Mouse (Mus musculus) cortical plate, adult 2 months (tissue): Measurements from ENCODE around the gene Bud31. TPM values are rescaled to one million over a fixed set of nuclear protein-coding genes. Genes with fewer than 3 reads are reported as not detected.

Experiments
- H3K27ac ChIP-seq: fragments of 200-500 bp; 2 replicates; pipeline ENCODE4 v1.5.1; 2012; ENCODE audit warnings: low read length, control low read depth, inconsistent platforms; ENCODE audit not compliant: insufficient read depth
- H3K4me1 ChIP-seq: fragments of 200-500 bp; 2 replicates; pipeline ENCODE4 v1.6.1; 2011; ENCODE audit warnings: low read length; ENCODE audit not compliant: control insufficient read depth, insufficient read depth
- H3K4me3 ChIP-seq: fragments of 200-500 bp; 2 replicates; pipeline ENCODE4 v1.5.1; 2011; ENCODE audit warnings: mild to moderate bottlenecking, low read length, control low read depth; ENCODE audit not compliant: insufficient read depth
- CTCF ChIP-seq: fragments of 200-500 bp; IDR thresholded peaks from 2 replicates; pipeline ENCODE4 v1.5.1; 2011; ENCODE audit warnings: mild to moderate bottlenecking, control low read depth, low read length; ENCODE audit not compliant: insufficient read depth; ENCODE audit errors: extremely low read depth
- POLR2A ChIP-seq: fragments of 200-500 bp; IDR thresholded peaks from 2 replicates; pipeline ENCODE4 v1.6.1; 2011; ENCODE audit warnings: mild to moderate bottlenecking, low read length, control low read depth; ENCODE audit not compliant: insufficient read depth; ENCODE audit errors: extremely low read depth
- polyA plus RNA-seq: library from polyadenylated mRNA; depleted of rRNA; stranded (reverse); fragments of >200 nt; gene quantifications from 2 replicates; pipeline ENCODE4 v1.2.3, GENCODE M21; 2012

Bud31 gene
- polyA plus RNA-seq, 1 experiment, result 105 TPM

- TF ChIP-seq CTCF, result no peak
- TF ChIP-seq POLR2A, result no peak
- Histone ChIP-seq H3K4me1 (no peaks in the 10 kb centered on the region), H3K4me3 (no peak overlapping the region), H3K27ac (no peak overlapping the region)
Measured at GRCm38 (mm10) chr5:145113416-145113815, 26.7 kb upstream of the Bud31 start.

GRCm38 (mm10) chr5:145114071-145114605, 26.0 kb upstream of the Bud31 start, which contains the start of gene Arpc1b:
Arpc1b (plus strand) TSS chr5:145114215.
- Histone ChIP-seq H3K4me1 (no peaks in the 10 kb centered on the region), H3K4me3 (peak within 1 kb of the TSS; percentile 61), H3K27ac (peak within 1 kb of the TSS; percentile 67)
- TF ChIP-seq CTCF (no peak), POLR2A (no peak)

GRCm38 (mm10) chr5:145114606-145115473, 25.3 kb upstream of the Bud31 start:
- Histone ChIP-seq H3K27ac (peak overlapping the region; percentile 67), H3K4me1 (no peaks in the 10 kb centered on the region), H3K4me3 (peak overlapping the region; percentile 61)
- TF ChIP-seq POLR2A (no peak), CTCF (no peak)

GRCm38 (mm10) chr5:145115736-145116135, 24.4 kb upstream of the Bud31 start:
- Histone ChIP-seq H3K27ac (0 out of 2 replicates have a peak overlapping the region, but pooled peaks have one; percentile 5), H3K4me3 (no peak overlapping the region), H3K4me1 (no peaks in the 10 kb centered on the region)
- TF ChIP-seq CTCF, result no peak
- TF ChIP-seq POLR2A, result no peak

- Histone ChIP-seq H3K27ac (0 out of 2 replicates have a peak overlapping the region, but pooled peaks have one; percentile 5), H3K4me1 (no peaks in the 10 kb centered on the region), H3K4me3 (no peak overlapping the region)
- TF ChIP-seq CTCF (no peak), POLR2A (no peak)
Measured at GRCm38 (mm10) chr5:145116316-145116715, 23.8 kb upstream of the Bud31 start.

- no peak for TF ChIP-seq POLR2A
- peak; percentile 45 for TF ChIP-seq CTCF
- Histone ChIP-seq H3K4me1 (no peaks in the 10 kb centered on the region), H3K4me3 (no peak overlapping the region), H3K27ac (peak overlapping the region; percentile 24; the same call in 1 of the 2 replicates)
Measured at GRCm38 (mm10) chr5:145116916-145117315, 23.2 kb upstream of the Bud31 start.

GRCm38 (mm10) chr5:145118005-145118404, 22.2 kb upstream of the Bud31 start:
- TF ChIP-seq POLR2A (no peak), CTCF (no peak)
- H3K4me1 ChIP-seq, result no peaks in the 10 kb centered on the region
- H3K4me3 ChIP-seq, result no peak overlapping the region
- H3K27ac ChIP-seq, result no peak overlapping the region

- no peak for TF ChIP-seq POLR2A
- TF ChIP-seq CTCF, result no peak
- H3K27ac ChIP-seq, result no peak overlapping the region
Measured at GRCm38 (mm10) chr5:145118461-145118860, 21.7 kb upstream of the Bud31 start.

GRCm38 (mm10) chr5:145119385-145119784, 20.8 kb upstream of the Bud31 start:
- no peak overlapping the region for H3K27ac ChIP-seq
- H3K4me3 ChIP-seq, result no peak overlapping the region
- H3K4me1 ChIP-seq, result no peaks in the 10 kb centered on the region
- TF ChIP-seq CTCF (peak; percentile 9; the same call in 1 of the 2 replicates), POLR2A (no peak)

More at GRCm38 (mm10) chr5:145118461-145118860, 21.7 kb upstream of the Bud31 start:
- H3K4me3 ChIP-seq, result no peak overlapping the region
- H3K4me1 ChIP-seq, result no peaks in the 10 kb centered on the region

- no peaks in the 10 kb centered on the region for H3K4me1 ChIP-seq
- H3K27ac ChIP-seq, result no peak overlapping the region
- TF ChIP-seq POLR2A (no peak), CTCF (no peak)
- H3K4me3 ChIP-seq, result no peak overlapping the region
Measured at GRCm38 (mm10) chr5:145120921-145121320, 19.2 kb upstream of the Bud31 start.
